Mouse (Mus musculus) heart, postnatal 0 days (tissue): ENCODE results near the gene Smarce1.

Experiments used
- CTCF ChIP-seq: IDR thresholded peaks from 2 replicates; pipeline ENCODE4 v1.5.1; 2016; ENCODE audit warnings: antibody characterized with exemption, control low read depth, low read depth
- EP300 ChIP-seq: IDR thresholded peaks from 2 replicates; pipeline ENCODE4 v1.6.1; 2016; ENCODE audit warnings: antibody characterized with exemption, low read depth

DNA sequence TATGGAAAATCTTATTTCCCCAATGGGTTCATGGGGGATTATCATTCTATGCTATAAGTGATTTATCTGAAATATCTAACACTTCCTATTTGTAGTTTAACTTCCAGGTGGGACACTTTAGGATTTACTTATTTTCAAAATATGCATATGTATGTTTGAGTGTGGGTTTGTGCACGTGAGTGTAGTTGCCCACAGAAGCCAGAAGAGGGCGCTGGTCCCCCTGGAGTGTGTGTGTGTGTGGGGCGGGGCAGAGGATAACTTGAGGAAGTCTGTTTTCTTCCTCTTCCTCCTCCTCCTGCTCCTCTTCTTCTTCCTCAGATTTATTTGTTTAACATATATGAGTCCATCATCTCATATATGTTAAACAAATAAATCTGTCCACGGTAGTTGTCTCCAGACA, 25.4 kb upstream of the Smarce1 start:
- TF ChIP-seq CTCF (no peak), EP300 (no peak)
